Mouse (Mus musculus) CH12.LX (cell line): ENCODE measurements around the gene Fam19a1. TPM values are rescaled to one million over a fixed set of nuclear protein-coding genes. Genes with fewer than 3 reads are reported as not detected.

Experiments
- DNase-seq: peaks from one replicate; pipeline ENCODE4 v3.0.0-alpha.2; 2013; ENCODE audit errors: extremely low read depth
- H3K27ac ChIP-seq: 2 replicates; pipeline ENCODE4 v1.5.1; 2012; ENCODE audit warnings: low read depth, mild to moderate bottlenecking, control low read depth, moderate library complexity; ENCODE audit not compliant: insufficient read depth
- H3K27me3 ChIP-seq: replicated peaks from 2 replicates; pipeline ENCODE3; 2012; ENCODE audit warnings: inconsistent platforms
- H3K36me3 ChIP-seq, 2 experiments: replicated peaks in 1 of 2; 2 replicates each; pipeline versions ENCODE3 to v1.6.1; 2012; ENCODE audit warnings: inconsistent platforms in 1 of 2, low read length in 1 of 2, mild to moderate bottlenecking in 1 of 2, mixed read lengths in 1 of 2, moderate library complexity in 1 of 2; ENCODE audit not compliant: control insufficient read depth in 1 of 2, insufficient read depth in 1 of 2
- H3K4me1 ChIP-seq, 2 experiments: 2 replicates each; pipeline ENCODE4 v1.6.1; 2012; ENCODE audit warnings: inconsistent platforms in 1 of 2, moderate library complexity in 1 of 2; ENCODE audit not compliant: insufficient read depth in 2 of 2, control insufficient read depth in 1 of 2
- H3K4me2 ChIP-seq: 2 replicates; pipeline ENCODE4 v1.6.1; 2012; ENCODE audit warnings: low read depth, mild to moderate bottlenecking, control low read depth; ENCODE audit not compliant: poor library complexity, insufficient read depth, severe bottlenecking
- H3K4me3 ChIP-seq, 3 experiments: fragments of 150-350 bp in 1 of 3; sonication (generic) in 1 of 3; replicated peaks in 1 of 3; 2 replicates each; pipeline versions ENCODE3 to v1.5.1; 2011 to 2012; ENCODE audit warnings: low read depth in 2 of 3, low read length in 2 of 3, mild to moderate bottlenecking in 2 of 3, moderate library complexity in 2 of 3, control low read depth in 1 of 3, improper control_type of control experiment in 1 of 3, inconsistent platforms in 1 of 3, mixed read lengths in 1 of 3; ENCODE audit not compliant: poor library complexity in 1 of 3
- H3K79me2 ChIP-seq: replicated peaks from 2 replicates; pipeline ENCODE4 v1.6.1; 2012; ENCODE audit warnings: mild to moderate bottlenecking, moderate library complexity; ENCODE audit not compliant: control insufficient read depth, poor library complexity, insufficient read depth, severe bottlenecking; ENCODE audit errors: extremely low read depth
- H3K9ac ChIP-seq: 2 replicates; pipeline ENCODE4 v1.6.1; 2012; ENCODE audit warnings: low read depth, mild to moderate bottlenecking, control low read depth, moderate library complexity; ENCODE audit not compliant: insufficient read depth
- H3K9me3 ChIP-seq: replicated peaks from 2 replicates; pipeline ENCODE3; 2012; ENCODE audit warnings: low read length, inconsistent platforms, mixed read lengths
- BHLHE40 ChIP-seq: IDR thresholded peaks from 2 replicates; pipeline ENCODE4 v1.6.1; 2011; ENCODE audit warnings: mild to moderate bottlenecking, low read depth, low read length, improper control_type of control experiment
- CHD1 ChIP-seq: IDR thresholded peaks from 2 replicates; pipeline ENCODE4 v1.6.1; 2012; ENCODE audit warnings: low read depth, low read length, improper control_type of control experiment, inconsistent platforms
- E2F4 ChIP-seq: IDR thresholded peaks from 2 replicates; pipeline ENCODE4 v1.6.1; 2011; ENCODE audit warnings: low read depth, low read length, improper control_type of control experiment; ENCODE audit not compliant: insufficient replicate concordance
- GABPA ChIP-seq: IDR thresholded peaks from 2 replicates; pipeline ENCODE4 v1.6.1; 2012; ENCODE audit warnings: low read depth, low read length, improper control_type of control experiment, inconsistent platforms; ENCODE audit not compliant: insufficient replicate concordance
- JUN ChIP-seq: IDR thresholded peaks from 2 replicates; pipeline ENCODE4 v1.6.1; 2011; ENCODE audit warnings: low read depth, mild to moderate bottlenecking, low read length, improper control_type of control experiment, moderate library complexity; ENCODE audit not compliant: insufficient read depth
- JUND ChIP-seq: conservative IDR thresholded peaks from 2 replicates; pipeline ENCODE4 v1.6.1; 2011; ENCODE audit warnings: low read depth, low read length, improper control_type of control experiment
- KAT2A ChIP-seq: IDR thresholded peaks from 2 replicates; pipeline ENCODE4 v1.6.1; 2012; ENCODE audit warnings: low read length, improper control_type of control experiment, inconsistent platforms; ENCODE audit not compliant: insufficient replicate concordance
- MAFK ChIP-seq: IDR thresholded peaks from 2 replicates; pipeline ENCODE4 v1.6.1; 2011; ENCODE audit warnings: low read length, improper control_type of control experiment; ENCODE audit not compliant: insufficient replicate concordance
- NELFE ChIP-seq: IDR thresholded peaks from 2 replicates; pipeline ENCODE4 v1.6.1; 2011; ENCODE audit warnings: low read depth, low read length, improper control_type of control experiment
- PAX5 ChIP-seq: IDR thresholded peaks from 2 replicates; pipeline ENCODE4 v1.6.1; 2012; ENCODE audit warnings: low read length, inconsistent platforms, mixed read lengths
- POLR2AphosphoS2 ChIP-seq: IDR thresholded peaks from 2 replicates; pipeline ENCODE4 v1.6.1; 2011; ENCODE audit warnings: low read depth, low read length, improper control_type of control experiment
- RCOR1 ChIP-seq: conservative IDR thresholded peaks from 2 replicates; pipeline ENCODE4 v1.6.1; 2012; ENCODE audit warnings: low read depth, mild to moderate bottlenecking, inconsistent platforms, low read length, improper control_type of control experiment
- SIN3A ChIP-seq: IDR thresholded peaks from 2 replicates; pipeline ENCODE4 v1.6.1; 2012; ENCODE audit warnings: low read length, improper control_type of control experiment, inconsistent platforms
- SMC3 ChIP-seq: IDR thresholded peaks from 2 replicates; pipeline ENCODE4 v1.6.1; 2011; ENCODE audit warnings: low read depth, low read length, improper control_type of control experiment
- TBP ChIP-seq: conservative IDR thresholded peaks from 2 replicates; pipeline ENCODE4 v1.6.1; 2011; ENCODE audit warnings: low read depth, low read length, improper control_type of control experiment
- UBTF ChIP-seq: IDR thresholded peaks from 2 replicates; pipeline ENCODE4 v1.6.1; 2012; ENCODE audit warnings: low read depth, mild to moderate bottlenecking, inconsistent platforms, low read length, improper control_type of control experiment, moderate library complexity
- USF2 ChIP-seq: conservative IDR thresholded peaks from 2 replicates; pipeline ENCODE4 v1.6.1; 2011; ENCODE audit warnings: low read depth, low read length, improper control_type of control experiment
- dilution Hi-C: fragments of 300-500 bp; cut with MboI; formaldehyde crosslinking; loops from 2 replicates; pipeline ENCODE4 v1.14.3; 2020; ENCODE audit warnings: low sequenced_read_pairs; ENCODE audit not compliant: extremely low pct_unique_long_range_greater_than_20kb, extremely low pct_ligation_motif_present
- in situ Hi-C: fragments of 300-500 bp; cut with MboI; formaldehyde crosslinking; loops from 3 replicates; pipeline ENCODE4 v1.14.3; 2019; ENCODE audit warnings: low sequenced_read_pairs, low pct_ligation_motif_present, low pct_unique_long_range_greater_than_20kb, mixed read lengths
- polyA plus RNA-seq: library from polyadenylated mRNA; unstranded; fragments of >175 nt; gene quantifications from 2 replicates; pipeline ENCODE4 v1.2.1, GENCODE M21; 2012; ENCODE audit warnings: low read depth; ENCODE audit not compliant: insufficient read length
- total RNA-seq, 2 experiments: library from RNA; depleted of rRNA; stranded (reverse); fragments of 300-350 nt in 1 of 2; fragments of >200 nt in 1 of 2; gene quantifications; 2 replicates each; pipeline ENCODE4 v1.2.3; 2012 to 2014

Gene Fam19a1
- total and polyA plus RNA-seq, 3 experiments = 0.08 TPM; not detected in 2

DNA sequence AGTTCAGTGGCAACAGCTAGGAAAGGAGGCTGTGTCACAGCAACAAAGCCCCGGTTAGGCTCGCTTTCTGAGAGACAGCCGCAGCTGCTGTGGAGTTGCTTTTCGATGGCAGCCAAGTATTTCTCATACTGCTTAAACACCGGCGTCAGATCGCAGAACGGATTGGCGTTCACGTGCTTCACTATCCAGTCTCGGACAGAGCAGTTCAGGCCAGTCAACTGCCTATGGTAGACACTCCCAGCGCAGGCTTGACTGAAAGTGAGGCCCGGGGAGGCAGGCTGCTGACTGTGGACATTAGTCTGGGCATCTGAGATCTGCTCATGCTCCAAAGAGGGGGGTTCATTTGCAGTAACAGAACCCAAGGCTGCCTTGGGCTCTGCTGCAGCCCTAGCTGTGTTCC is 52.4 kb downstream of the Fam19a1 start:
- Histone ChIP-seq H3K9me3 (peaks cover 20% of the 10 kb centered on the region), H3K27me3 (no peaks in the 10 kb centered on the region), H3K4me2 (no peak overlapping the region), H3K36me3 (no peaks in the 10 kb centered on the region), H3K4me1 (no peaks in the 10 kb centered on the region), H3K9ac (no peak overlapping the region), H3K79me2 (no peaks in the 10 kb centered on the region), H3K4me3 (no peak overlapping the region), H3K27ac (no peak overlapping the region)
- TF ChIP-seq E2F4 (no peak), SMC3 (no peak), MAFK (no peak), JUND (no peak)
- dilution Hi-C loops (no loop called here), in situ Hi-C loops (no loop called here)
- no peak for DNase-seq

DNA sequence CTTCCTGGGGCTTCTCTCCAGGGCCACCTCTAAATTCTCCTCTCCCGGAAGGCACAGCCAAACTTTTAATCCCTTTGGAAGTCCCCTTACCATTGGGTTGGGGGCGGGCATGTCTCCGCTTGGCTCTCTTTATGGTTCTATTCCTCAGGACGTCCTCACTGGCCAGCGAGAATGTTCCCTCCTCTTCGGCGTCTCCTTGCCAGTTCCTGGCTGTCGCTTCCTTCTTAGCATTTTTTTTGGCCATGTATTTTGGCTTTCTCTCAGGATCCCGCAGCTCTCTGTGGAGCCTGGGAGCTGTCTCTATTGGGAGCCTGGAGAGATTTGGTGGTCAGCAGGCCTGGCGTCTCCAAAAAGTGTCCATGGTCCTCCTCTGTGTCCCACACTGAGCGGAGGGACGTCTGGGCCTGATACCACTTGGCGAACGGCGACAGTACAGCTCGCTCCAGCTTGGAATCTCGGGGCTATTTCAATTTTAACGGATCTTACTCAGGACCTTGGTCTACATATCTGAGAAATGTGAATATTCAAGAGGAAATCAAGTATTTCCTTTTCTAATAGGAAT is 52.9 kb downstream of the Fam19a1 start, which contains the start of gene 1700123L14Rik:
Gene 1700123L14Rik (minus strand): TSS at position 426 of the 562 bp plus-strand sequence.
- dilution Hi-C loops = no loop called here
- Histone ChIP-seq H3K79me2 (no peaks in the 10 kb centered on the region), H3K4me1 (no peaks in the 10 kb centered on the region), H3K9ac (no peak within 1 kb of the TSS), H3K36me3 (no peaks in the 10 kb centered on the region), H3K27me3 (no peaks in the 10 kb centered on the region), H3K9me3 (peaks cover 20% of the 10 kb centered on the region), H3K27ac (no peak within 1 kb of the TSS), H3K4me3 (no peak within 1 kb of the TSS), H3K4me2 (no peak within 1 kb of the TSS)
- no peak for DNase-seq
- TF ChIP-seq E2F4 (no peak), CHD1 (no peak), NELFE (no peak), KAT2A (no peak), USF2 (no peak)
- in situ Hi-C loops = no loop called here

DNA sequence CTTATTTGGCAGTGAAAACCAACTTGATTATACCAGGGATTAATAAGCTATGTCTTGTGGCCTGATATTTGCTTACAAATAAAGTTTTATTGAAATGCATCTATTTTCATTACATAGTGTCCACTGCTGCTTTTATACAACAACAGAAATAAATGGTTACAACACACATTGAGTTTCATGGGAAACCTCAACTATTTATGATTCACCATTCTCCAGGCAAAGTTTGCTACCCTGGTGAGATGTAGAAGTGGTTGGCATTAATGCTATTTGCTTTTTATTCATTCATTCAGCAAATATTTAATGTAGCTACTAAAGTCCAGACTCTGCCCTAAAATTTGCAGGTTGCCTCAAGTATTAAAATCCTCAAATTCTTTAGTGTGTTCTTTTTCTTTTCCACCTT is 54.1 kb downstream of the Fam19a1 start:
- H3K9me3 ChIP-seq = peaks cover 20% of the 10 kb centered on the region
- H3K27me3 ChIP-seq = no peaks in the 10 kb centered on the region
- H3K4me1 ChIP-seq = no peaks in the 10 kb centered on the region
- no peak overlapping the region for H3K27ac ChIP-seq
- H3K36me3 ChIP-seq = no peaks in the 10 kb centered on the region
- H3K4me2 ChIP-seq = no peak overlapping the region
- no peak overlapping the region for H3K9ac ChIP-seq
- H3K4me3 ChIP-seq = no peak overlapping the region
- no peaks in the 10 kb centered on the region for H3K79me2 ChIP-seq
- TF ChIP-seq PAX5 (no peak), GABPA (no peak), CHD1 (no peak), RCOR1 (no peak), JUN (no peak), TBP (no peak), MAFK (no peak), POLR2AphosphoS2 (no peak), BHLHE40 (no peak), UBTF (no peak), SIN3A (no peak)
- TF ChIP-seq, all 38 proteins: peak for 0
- no peak for DNase-seq
- in situ Hi-C loops (no loop called here), dilution Hi-C loops (no loop called here)
